Mouse (Mus musculus): ENCODE measurements around the gene Stx5a. TPM values are rescaled to one million over a fixed set of nuclear protein-coding genes. Genes with fewer than 3 reads are reported as not detected.

Stx5a gene
- polyA plus RNA-seq, 1 experiment from 2014 or later, result 106 TPM

GRCm38 (mm10) chr19:8736160-8736467 lies 5.1 kb upstream of the Stx5a start:
- 2% methylated on average over 11 of the region's 11 CpGs for WGBS
- H3K4me3 ChIP-seq, result peak overlapping the region; percentile 96
- H3K27me3 ChIP-seq (ENCODE audit: insufficient read depth, poor library complexity, severe bottlenecking), result no peaks in the 10 kb centered on the region
- H3K27ac ChIP-seq, result peak overlapping the region; percentile 84
- H3K36me3 ChIP-seq, result peaks cover 35% of the 10 kb centered on the region
- no peak for DNase-seq (ENCODE audit: low spot score)
- peaks cover 22% of the 10 kb centered on the region for H3K4me1 ChIP-seq (replicated peaks)
- no peaks in the 10 kb centered on the region for H3K9me3 ChIP-seq

GRCm38 (mm10) chr19:8738911-8739310 lies 2.3 kb upstream of the Stx5a start:
- Histone ChIP-seq H3K27ac (no peak overlapping the region), H3K4me1 (replicated peaks) (peaks cover 33% of the 10 kb centered on the region), H3K4me3 (0 out of 2 replicates have a peak overlapping the region, but pooled peaks have one; percentile 2), H3K27me3 (ENCODE audit: insufficient read depth, poor library complexity, severe bottlenecking) (no peaks in the 10 kb centered on the region), H3K36me3 (peaks cover 49% of the 10 kb centered on the region), H3K9me3 (no peaks in the 10 kb centered on the region)
- no peak for DNase-seq (ENCODE audit: low spot score)
- WGBS, result 95% methylated on average over 7 of the region's 7 CpGs

- H3K4me1 ChIP-seq (replicated peaks), result peaks cover 33% of the 10 kb centered on the region
- peaks cover 56% of the 10 kb centered on the region for H3K36me3 ChIP-seq
- H3K9me3 ChIP-seq, result no peaks in the 10 kb centered on the region
- 92% methylated on average over 6 of the region's 6 CpGs for WGBS
- H3K4me3 ChIP-seq, result no peak overlapping the region
- H3K27ac ChIP-seq, result no peak overlapping the region
- no peaks in the 10 kb centered on the region for H3K27me3 ChIP-seq (ENCODE audit: insufficient read depth, poor library complexity, severe bottlenecking)
- DNase-seq (ENCODE audit: low spot score), result no peak
These were observed 1.6 kb upstream of the Stx5a start for GRCm38 (mm10) chr19:8739646-8740045.

- H3K4me3 ChIP-seq, result peak within 1 kb of the TSS; percentile 88
- peak within 1 kb of the TSS; percentile 94 for H3K27ac ChIP-seq
- no peaks in the 10 kb centered on the region for H3K27me3 ChIP-seq (ENCODE audit: insufficient read depth, poor library complexity, severe bottlenecking)
- peaks cover 66% of the 10 kb centered on the region for H3K36me3 ChIP-seq
- peaks cover 29% of the 10 kb centered on the region for H3K4me1 ChIP-seq (replicated peaks)
- H3K9me3 ChIP-seq, result no peaks in the 10 kb centered on the region
- no peak for DNase-seq (ENCODE audit: low spot score)
- WGBS, result 69% methylated on average over 14 of the region's 14 CpGs
These were observed 610 bp upstream of the Stx5a start, which contains the start of gene 1700092M07Rik for GRCm38 (mm10) chr19:8740603-8741002. Gene 1700092M07Rik (plus strand): TSS chr19:8740718.

GRCm38 (mm10) chr19:8742176-8742575 lies 963 bp downstream of the Stx5a start:
- peak overlapping the region; percentile 94 for H3K27ac ChIP-seq
- no peak for DNase-seq (ENCODE audit: low spot score)
- H3K9me3 ChIP-seq, result no peaks in the 10 kb centered on the region
- H3K4me1 ChIP-seq (replicated peaks), result peaks cover 20% of the 10 kb centered on the region
- peak overlapping the region; percentile 88 for H3K4me3 ChIP-seq
- WGBS, result 22% methylated on average over 14 of the region's 14 CpGs
- H3K27me3 ChIP-seq (ENCODE audit: insufficient read depth, poor library complexity, severe bottlenecking), result no peaks in the 10 kb centered on the region
- H3K36me3 ChIP-seq, result peaks cover 81% of the 10 kb centered on the region

- Histone ChIP-seq H3K27me3 (ENCODE audit: insufficient read depth, poor library complexity, severe bottlenecking) (no peaks in the 10 kb centered on the region), H3K9me3 (no peaks in the 10 kb centered on the region), H3K27ac (no peak overlapping the region), H3K4me3 (no peak overlapping the region), H3K4me1 (replicated peaks) (peaks cover 19% of the 10 kb centered on the region), H3K36me3 (peaks cover 83% of the 10 kb centered on the region)
- WGBS, result 100% methylated on average over 1 of the region's 1 CpGs
- no peak for DNase-seq (ENCODE audit: low spot score)
These were observed 4.2 kb downstream of the Stx5a start for GRCm38 (mm10) chr19:8745382-8745781.

- Histone ChIP-seq H3K4me1 (replicated peaks) (peaks cover 5% of the 10 kb centered on the region), H3K27me3 (ENCODE audit: insufficient read depth, poor library complexity, severe bottlenecking) (no peaks in the 10 kb centered on the region), H3K9me3 (no peaks in the 10 kb centered on the region), H3K27ac (no peak overlapping the region), H3K36me3 (peaks cover 97% of the 10 kb centered on the region), H3K4me3 (no peak overlapping the region)
- DNase-seq (ENCODE audit: low spot score), result no peak
- WGBS, result 64% methylated on average over 2 of the region's 2 CpGs
These were observed 6.2 kb downstream of the Stx5a start for GRCm38 (mm10) chr19:8747368-8747767.

- WGBS, result 86% methylated on average over 3 of the region's 3 CpGs
- DNase-seq (ENCODE audit: low spot score), result no peak
- Histone ChIP-seq H3K4me3 (0 out of 2 replicates have a peak overlapping the region, but pooled peaks have one; percentile 99), H3K9me3 (no peaks in the 10 kb centered on the region), H3K27me3 (ENCODE audit: insufficient read depth, poor library complexity, severe bottlenecking) (no peaks in the 10 kb centered on the region), H3K4me1 (replicated peaks) (peaks cover 35% of the 10 kb centered on the region), H3K36me3 (peaks cover 52% of the 10 kb centered on the region), H3K27ac (no peak overlapping the region)
These were observed 14.4 kb downstream of the Stx5a start for GRCm38 (mm10) chr19:8755652-8756051.

- no peaks in the 10 kb centered on the region for H3K9me3 ChIP-seq
- H3K4me3 ChIP-seq, result peak within 1 kb of the TSS; percentile 99
- peaks cover 35% of the 10 kb centered on the region for H3K4me1 ChIP-seq (replicated peaks)
- H3K27ac ChIP-seq, result peak within 1 kb of the TSS; percentile 96
- H3K36me3 ChIP-seq, result peaks cover 46% of the 10 kb centered on the region
- WGBS, result under 1% methylated on average over 75 of the region's 75 CpGs
- peak; percentile 93 for DNase-seq (ENCODE audit: low spot score)
- H3K27me3 ChIP-seq (ENCODE audit: insufficient read depth, poor library complexity, severe bottlenecking), result no peaks in the 10 kb centered on the region
These were observed 15.6 kb downstream of the Stx5a start, which contains the start of gene Nxf1 for GRCm38 (mm10) chr19:8756635-8757387. Gene Nxf1 (plus strand): TSS chr19:8757073.

GRCm38 (mm10) chr19:8757471-8757998 lies 16.3 kb downstream of the Stx5a start:
- DNase-seq (ENCODE audit: low spot score), result no peak
- 11% methylated on average over 14 of the region's 14 CpGs for WGBS

GRCm38 (mm10) chr19:8758899-8759298 lies 17.7 kb downstream of the Stx5a start:
- H3K27ac ChIP-seq, result no peak overlapping the region
- 0 out of 2 replicates have a peak overlapping the region, but pooled peaks have one; percentile 99 for H3K4me3 ChIP-seq
- H3K9me3 ChIP-seq, result no peaks in the 10 kb centered on the region
- peaks cover 46% of the 10 kb centered on the region for H3K36me3 ChIP-seq
- no peak for DNase-seq (ENCODE audit: low spot score)
- peaks cover 35% of the 10 kb centered on the region for H3K4me1 ChIP-seq (replicated peaks)
- no peaks in the 10 kb centered on the region for H3K27me3 ChIP-seq (ENCODE audit: insufficient read depth, poor library complexity, severe bottlenecking)
- 93% methylated on average over 2 of the region's 2 CpGs for WGBS

More at GRCm38 (mm10) chr19:8757471-8757998, 16.3 kb downstream of the Stx5a start:
- no peaks in the 10 kb centered on the region for H3K27me3 ChIP-seq (ENCODE audit: insufficient read depth, poor library complexity, severe bottlenecking)
- peak overlapping the region; percentile 99 for H3K4me3 ChIP-seq
- H3K9me3 ChIP-seq, result no peaks in the 10 kb centered on the region
- H3K36me3 ChIP-seq, result peaks cover 46% of the 10 kb centered on the region
- H3K4me1 ChIP-seq (replicated peaks), result peaks cover 35% of the 10 kb centered on the region
- H3K27ac ChIP-seq, result peak overlapping the region; percentile 96

GRCm38 (mm10) chr19:8760757-8761156 lies 19.5 kb downstream of the Stx5a start:
- Histone ChIP-seq H3K4me3 (no peak overlapping the region), H3K27me3 (ENCODE audit: insufficient read depth, poor library complexity, severe bottlenecking) (no peaks in the 10 kb centered on the region), H3K27ac (no peak overlapping the region), H3K36me3 (peaks cover 47% of the 10 kb centered on the region), H3K4me1 (replicated peaks) (peaks cover 30% of the 10 kb centered on the region), H3K9me3 (peaks cover 10% of the 10 kb centered on the region)
- no peak for DNase-seq (ENCODE audit: low spot score)
- WGBS, result 87% methylated on average over 2 of the region's 2 CpGs

GRCm38 (mm10) chr19:8763276-8763675 lies 22.1 kb downstream of the Stx5a start:
- 92% methylated on average over 4 of the region's 4 CpGs for WGBS
- H3K27ac ChIP-seq, result no peak overlapping the region
- H3K9me3 ChIP-seq, result peaks cover 11% of the 10 kb centered on the region
- peaks cover 69% of the 10 kb centered on the region for H3K36me3 ChIP-seq
- no peak overlapping the region for H3K4me3 ChIP-seq
- no peak for DNase-seq (ENCODE audit: low spot score)
- no peaks in the 10 kb centered on the region for H3K27me3 ChIP-seq (ENCODE audit: insufficient read depth, poor library complexity, severe bottlenecking)
- H3K4me1 ChIP-seq (replicated peaks), result peaks cover 7% of the 10 kb centered on the region
